Mouse (Mus musculus) left cerebral cortex, postnatal 36 days (tissue): Measurements from ENCODE around the gene Kansl1l. TPM values are rescaled to one million over a fixed set of nuclear protein-coding genes. Genes with fewer than 3 reads are reported as not detected.

ENCODE experiments used
- DNase-seq, 2 experiments: peaks; one replicate each; pipeline ENCODE4 v3.0.0; 2021 to 2022; ENCODE audit warnings: low spot score in 2 of 2, mixed read lengths in 1 of 2
- intact Hi-C: fragments of 180-260 bp; cut with DNase I; formaldehyde crosslinking; loops from one replicate; pipeline ENCODE4 v1.15.1; 2025
- total RNA-seq, 2 experiments: library from RNA; stranded (reverse); gene quantifications; 2 replicates each; pipeline ENCODE4 v1.2.3; 2021

Kansl1l gene
- 10 to 100 TPM; 11.8 to 16.1 TPM for total RNA-seq

DNA sequence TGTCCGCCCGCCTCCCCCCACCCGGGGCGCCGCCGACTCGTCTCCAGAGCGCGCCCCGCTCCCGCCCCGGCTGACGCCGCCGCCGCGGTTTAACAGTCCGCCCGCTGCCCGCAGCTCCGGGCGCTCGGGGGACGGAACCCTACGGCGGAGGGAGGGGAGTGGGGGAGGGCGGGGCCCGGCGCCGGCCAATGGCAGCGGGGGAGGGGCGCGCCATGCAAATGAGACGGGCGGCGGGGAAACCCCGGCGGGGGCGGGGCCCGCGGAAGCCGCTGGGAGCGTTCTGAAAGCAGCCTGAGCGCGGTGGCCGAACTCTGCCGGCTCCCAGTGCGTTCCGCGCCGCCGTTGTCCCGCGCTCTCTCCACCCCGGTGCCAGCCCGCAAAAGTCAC lies at the start of gene Kansl1l:
Kansl1l (minus strand) TSS at position 110 of the 387 bp plus-strand sequence.
- intact Hi-C loops: loop anchor here (5.0 kb wide), 1 partner anchor 115 kb away; the partner anchor contains the start of gene Rpe
- peak; percentile 92 to 95 for DNase-seq

- intact Hi-C loops: no loop called here
- no peak for DNase-seq
Observed at GRCm38 (mm10) chr1:66865633-66866032, 48.3 kb upstream of the Kansl1l start.

GRCm38 (mm10) chr1:66863741-66864495 lies 46.6 kb upstream of the Kansl1l start:
- intact Hi-C loops: no loop called here
- DNase-seq: no peak

- intact Hi-C loops: no loop called here
- peak; percentile 53 to 67 for DNase-seq
Observed at GRCm38 (mm10) chr1:66862712-66863511, 45.5 kb upstream of the Kansl1l start, which contains the start of gene Acadl. Acadl (minus strand) TSS chr1:66863277.

GRCm38 (mm10) chr1:66861764-66862672 lies 44.7 kb upstream of the Kansl1l start:
- DNase-seq: no peak
- intact Hi-C loops: no loop called here

DNA sequence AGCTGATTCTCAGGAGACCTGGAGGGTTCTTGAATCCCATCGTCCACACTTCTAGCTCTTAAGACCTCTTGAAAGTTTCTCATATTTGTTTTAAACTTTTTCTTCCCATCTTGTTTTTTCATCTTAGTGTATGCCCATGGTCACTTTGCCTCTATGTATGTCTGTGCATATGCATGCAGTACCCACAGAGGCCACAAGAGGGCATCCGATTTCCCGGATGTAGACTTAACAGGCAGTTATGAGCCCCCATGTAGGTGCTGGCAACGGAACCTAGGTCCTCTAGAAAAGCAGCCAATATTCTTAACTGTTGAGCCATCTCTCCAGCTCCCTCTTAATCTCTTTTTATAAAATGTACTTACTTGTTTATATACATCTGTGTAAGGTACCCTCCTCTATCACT lies 30.1 kb upstream of the Kansl1l start:
- intact Hi-C loops: no loop called here
- DNase-seq: no peak

GRCm38 (mm10) chr1:66845690-66846318 lies 28.4 kb upstream of the Kansl1l start:
- intact Hi-C loops: no loop called here

DNA sequence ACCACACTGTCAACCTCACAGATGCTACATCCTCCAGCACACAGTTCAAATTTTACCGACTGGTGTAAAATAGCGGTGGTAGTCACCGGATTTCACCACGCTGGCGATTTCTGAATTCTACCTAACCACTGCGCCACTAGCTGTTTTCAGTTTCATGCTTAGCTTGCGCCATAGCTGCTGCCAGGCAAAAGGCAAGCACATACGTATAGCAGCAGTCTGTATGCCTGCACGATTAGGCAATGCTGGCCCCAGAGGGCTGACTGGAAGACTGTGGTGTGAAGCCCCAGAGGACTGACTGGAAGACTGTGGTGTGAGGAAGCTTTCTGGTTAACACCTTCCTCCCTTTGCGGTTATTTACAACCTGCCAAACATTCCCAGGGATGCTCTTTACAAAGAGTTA lies 24.6 kb upstream of the Kansl1l start:
- DNase-seq: no peak
- intact Hi-C loops: no loop called here

More at GRCm38 (mm10) chr1:66845690-66846318, 28.4 kb upstream of the Kansl1l start:
- DNase-seq: no peak

DNA sequence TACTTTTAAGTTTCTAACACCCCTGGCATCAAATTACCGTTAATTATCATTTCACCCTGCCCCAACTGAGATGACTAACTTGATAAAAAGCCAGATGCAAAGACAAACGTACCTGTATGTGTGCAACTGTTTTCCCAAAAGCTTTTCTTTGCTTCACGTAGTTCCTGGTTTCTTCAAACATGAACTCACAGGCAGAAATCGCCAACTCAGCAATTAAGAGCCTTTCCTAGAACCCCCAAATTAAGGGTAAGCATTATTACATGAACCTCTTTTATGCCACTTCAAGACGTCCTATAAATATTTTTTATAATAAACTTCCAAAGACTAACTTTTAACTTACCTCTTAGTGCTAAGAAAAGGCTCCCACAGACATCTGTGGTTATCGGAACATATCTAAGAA lies 24.1 kb upstream of the Kansl1l start:
- DNase-seq: no peak
- intact Hi-C loops: no loop called here

GRCm38 (mm10) chr1:66839755-66840438 lies 22.5 kb upstream of the Kansl1l start:
- no peak for DNase-seq

GRCm38 (mm10) chr1:66839135-66839534 lies 21.8 kb upstream of the Kansl1l start:
- intact Hi-C loops: loop anchor here (5.0 kb wide), 1 partner anchor 87 kb away; no protein-coding TSS in a partner anchor

More at GRCm38 (mm10) chr1:66839755-66840438, 22.5 kb upstream of the Kansl1l start:
- intact Hi-C loops: loop anchor here (5.0 kb wide), 1 partner anchor 88 kb away; no protein-coding TSS in a partner anchor

GRCm38 (mm10) chr1:66838184-66839042 lies 21.1 kb upstream of the Kansl1l start:
- intact Hi-C loops: loop anchor here (5.0 kb wide), 1 partner anchor 86 kb away; no protein-coding TSS in a partner anchor
- peak; percentile 66 to 73 for DNase-seq

More at GRCm38 (mm10) chr1:66839135-66839534, 21.8 kb upstream of the Kansl1l start:
- DNase-seq: no peak

GRCm38 (mm10) chr1:66837207-66837606 lies 19.8 kb upstream of the Kansl1l start:
- intact Hi-C loops: loop anchor here (5.0 kb wide), 1 partner anchor 85 kb away; no protein-coding TSS in a partner anchor
- DNase-seq: no peak

DNA sequence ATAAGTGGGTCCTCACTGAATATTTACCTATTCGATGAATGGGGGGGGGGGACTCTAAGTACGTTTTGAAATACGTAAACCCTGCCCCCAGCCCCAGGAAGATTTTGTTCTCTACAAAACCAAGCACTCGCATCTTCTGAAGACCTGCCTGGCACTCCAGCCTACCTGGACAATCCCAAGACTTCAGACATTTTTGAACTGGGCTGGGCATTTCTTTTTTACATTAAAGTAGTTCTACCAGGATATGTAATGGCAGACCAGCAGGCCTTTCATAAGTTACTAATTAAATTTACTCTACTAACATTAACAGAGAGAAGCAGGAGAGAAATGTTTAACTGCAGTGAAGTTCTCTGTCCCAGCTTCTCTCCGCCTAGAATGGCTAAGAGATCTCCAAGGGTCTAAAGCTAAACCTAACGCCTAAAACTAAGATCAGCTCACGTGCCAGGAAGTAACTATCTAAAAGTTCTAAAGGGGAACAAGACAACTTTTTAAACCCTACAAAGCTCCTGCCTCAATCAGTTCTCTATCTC lies 15.3 kb upstream of the Kansl1l start:
- intact Hi-C loops: no loop called here
- DNase-seq: no peak

DNA sequence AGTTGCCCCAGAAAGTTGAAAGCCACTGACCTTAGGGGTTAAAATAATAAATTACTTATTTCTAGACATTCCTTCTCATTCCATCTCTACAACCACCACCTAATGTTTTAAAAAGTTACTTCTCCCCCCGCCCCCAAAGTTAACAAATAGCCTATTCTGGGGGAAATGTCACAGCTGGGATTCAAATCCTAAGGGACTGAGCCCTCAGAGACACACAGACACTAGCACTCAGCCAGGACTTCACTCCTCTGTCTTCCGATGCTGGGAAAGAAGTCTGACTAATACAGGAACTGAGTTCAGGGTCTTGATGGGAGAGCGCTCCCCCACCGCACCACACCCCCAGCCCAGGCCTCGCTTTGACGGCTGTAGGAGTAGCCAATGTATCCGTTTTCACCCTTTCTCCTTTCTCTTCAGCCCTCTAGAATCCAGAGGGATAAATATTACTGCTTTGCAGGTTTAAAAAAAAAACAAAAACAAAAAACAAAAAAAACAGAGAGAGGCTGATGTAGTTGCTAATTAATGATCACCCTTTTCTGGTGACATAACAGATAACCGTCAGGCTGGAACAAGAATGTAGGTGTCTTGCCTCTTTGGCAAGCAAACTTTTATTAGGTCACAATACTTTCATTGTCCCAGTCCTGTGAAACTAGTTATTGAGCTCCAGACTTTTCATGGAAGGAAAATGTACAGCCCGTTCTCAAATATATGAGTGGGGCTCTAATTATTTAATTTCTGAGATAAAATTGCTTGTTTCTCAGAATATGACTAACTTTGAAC lies 14.7 kb upstream of the Kansl1l start:
- DNase-seq: no peak
- intact Hi-C loops: no loop called here

DNA sequence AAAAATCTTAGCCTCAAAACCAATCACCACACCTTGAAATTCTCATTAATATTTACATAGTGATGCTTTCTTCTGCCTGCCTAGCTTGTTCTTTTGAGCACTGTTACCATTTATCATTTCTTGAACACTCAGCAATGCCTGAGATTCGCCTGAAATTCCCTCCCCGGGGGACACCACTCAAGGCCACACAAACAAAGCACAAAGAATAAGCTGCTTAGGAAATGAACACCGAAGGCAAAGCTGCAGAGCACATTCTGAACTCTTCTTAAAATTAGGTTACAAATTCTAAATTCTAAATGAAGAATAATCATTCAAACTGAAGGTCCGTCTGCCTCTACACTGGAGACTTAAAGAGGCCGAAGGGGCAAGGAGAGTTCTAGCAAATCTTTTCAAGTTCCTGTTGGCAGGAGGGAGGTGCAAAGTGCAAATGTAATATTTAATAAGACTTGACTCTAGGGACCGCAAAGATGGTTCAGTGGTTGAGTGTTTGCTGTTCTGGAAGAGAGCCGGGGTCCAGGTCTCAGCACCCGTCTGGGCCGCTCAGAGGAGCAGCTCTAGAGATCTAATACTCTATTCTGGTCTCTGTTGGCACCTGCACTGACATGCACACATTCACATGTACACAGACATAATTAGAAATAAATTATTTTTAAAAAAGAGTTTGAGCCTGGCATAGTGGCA lies 12.2 kb upstream of the Kansl1l start:
- intact Hi-C loops: no loop called here
- no peak for DNase-seq
